Mouse (Mus musculus): ENCODE results near the gene Cmss1.

GRCm38 (mm10) chr16:57417017-57417416, 189.6 kb downstream of the Cmss1 start:
- TF ChIP-seq CTCF (IDR thresholded peaks at IDR 0.05; ENCODE audit: low read depth) = no peak
- no peak for TF ChIP-seq EP300 (optimal IDR thresholded peaks at IDR 0.05)

Measured in stomach, postnatal 0 days (tissue).